Mouse (Mus musculus) intestine, postnatal 0 days (tissue): ENCODE data around the gene Slc37a3. TPM values are rescaled to one million over a fixed set of nuclear protein-coding genes. Genes with fewer than 3 reads are reported as not detected.

Experiments
- ATAC-seq: fragments of 200-750 bp; cut with Nextera tagmentation; 2 replicates; pipeline ENCODE4 v1.8.0; 2017; ENCODE audit warnings: mild to moderate bottlenecking, moderate TSS enrichment, moderate library complexity
- H3K27ac ChIP-seq: fragments of 300-500 bp; sonication (generic); 2 replicates; pipeline ENCODE4 v1.5.1; 2014; ENCODE audit warnings: mild to moderate bottlenecking, low read depth, low read length, moderate library complexity
- H3K27me3 ChIP-seq: fragments of 300-500 bp; sonication (generic); replicated peaks from 2 replicates; pipeline ENCODE4 v1.6.1; 2014; ENCODE audit warnings: low read length, mixed read lengths; ENCODE audit not compliant: control insufficient read depth, insufficient read depth
- H3K36me3 ChIP-seq: fragments of 300-500 bp; sonication (generic); 2 replicates; pipeline ENCODE4 v1.6.1; 2014; ENCODE audit warnings: mild to moderate bottlenecking, moderate library complexity; ENCODE audit not compliant: control insufficient read depth, insufficient read depth
- H3K4me1 ChIP-seq: fragments of 300-500 bp; sonication (generic); replicated peaks from 2 replicates; pipeline ENCODE4 v1.6.1; 2014; ENCODE audit warnings: antibody characterized with exemption, low read length, mixed read lengths; ENCODE audit not compliant: control insufficient read depth, insufficient read depth
- H3K4me2 ChIP-seq: fragments of 300-500 bp; sonication (generic); replicated peaks from 2 replicates; pipeline ENCODE4 v1.6.1; 2014; ENCODE audit warnings: low read depth, mild to moderate bottlenecking, moderate library complexity
- H3K4me3 ChIP-seq: fragments of 300-500 bp; sonication (generic); 2 replicates; pipeline ENCODE4 v1.5.1; 2014; ENCODE audit warnings: low read depth, low read length
- H3K9ac ChIP-seq: fragments of 300-500 bp; sonication (generic); 2 replicates; pipeline ENCODE4 v1.6.1; 2014; ENCODE audit warnings: mild to moderate bottlenecking, low read depth, low read length
- H3K9me3 ChIP-seq: fragments of 300-500 bp; sonication (generic); 2 replicates; pipeline ENCODE4 v1.6.1; 2016; ENCODE audit warnings: mixed run types; ENCODE audit not compliant: control insufficient read depth
- CTCF ChIP-seq: sonication (generic); IDR thresholded peaks from 2 replicates; pipeline ENCODE4 v1.5.1; 2016; ENCODE audit warnings: low read depth, mild to moderate bottlenecking, control low read depth, antibody characterized with exemption, moderate library complexity
- WGBS: fragments of 180-500 bp; shearing (Covaris S2); extraction: QIAGEN DNeasy Blood & Tissue Kit; methylation state at CpG from one replicate; pipeline ENCODE4 v1.1.7; 2014; 5-methylcytosine and 5-hydroxymethylcytosine counted together
- polyA plus RNA-seq: library from polyadenylated mRNA; unstranded; fragments of >200 nt; fragmentation: Nextera tagmentation; extraction: Ambion mirVana; gene quantifications from 2 replicates; pipeline ENCODE4 v1.2.1, GENCODE M21; 2015

Slc37a3 gene
- polyA plus RNA-seq, 1 experiment from 2014 or later = 36.1 TPM

- Histone ChIP-seq H3K9ac (no peak overlapping the region), H3K9me3 (no peaks in the 10 kb centered on the region), H3K4me2 (no peak overlapping the region), H3K27me3 (no peaks in the 10 kb centered on the region), H3K36me3 (no peaks in the 10 kb centered on the region), H3K27ac (no peak overlapping the region), H3K4me1 (no peaks in the 10 kb centered on the region), H3K4me3 (no peak overlapping the region)
- no peak for TF ChIP-seq CTCF
- ATAC-seq = no peak
- WGBS = 63% methylated on average over 6 of the region's 6 CpGs
Observed at GRCm38 (mm10) chr6:39304371-39304874, 73.1 kb downstream of the Slc37a3 start.

GRCm38 (mm10) chr6:39301484-39301883, 76.0 kb downstream of the Slc37a3 start:
- no peak for TF ChIP-seq CTCF
- Histone ChIP-seq H3K9me3 (no peaks in the 10 kb centered on the region), H3K4me1 (no peaks in the 10 kb centered on the region), H3K9ac (no peak overlapping the region), H3K4me2 (no peak overlapping the region), H3K36me3 (no peaks in the 10 kb centered on the region), H3K27me3 (no peaks in the 10 kb centered on the region), H3K4me3 (no peak overlapping the region), H3K27ac (no peak overlapping the region)
- ATAC-seq = 0 out of 2 replicates have a peak, but pooled peaks have one; percentile 56
- WGBS = 81% methylated on average over 3 of the region's 3 CpGs

GRCm38 (mm10) chr6:39297079-39297478, 80.4 kb downstream of the Slc37a3 start:
- no peak overlapping the region for H3K9ac ChIP-seq
- H3K4me3 ChIP-seq = no peak overlapping the region
- H3K4me2 ChIP-seq = no peak overlapping the region
- 83% methylated on average over 6 of the region's 6 CpGs for WGBS
- no peak overlapping the region for H3K27ac ChIP-seq
- TF ChIP-seq CTCF = no peak
- H3K27me3 ChIP-seq = no peaks in the 10 kb centered on the region
- no peaks in the 10 kb centered on the region for H3K9me3 ChIP-seq
- no peak for ATAC-seq
- H3K36me3 ChIP-seq = no peaks in the 10 kb centered on the region
- no peaks in the 10 kb centered on the region for H3K4me1 ChIP-seq

GRCm38 (mm10) chr6:39296474-39296873, 81.0 kb downstream of the Slc37a3 start:
- H3K27me3 ChIP-seq = no peaks in the 10 kb centered on the region
- H3K4me1 ChIP-seq = no peaks in the 10 kb centered on the region
- no peak overlapping the region for H3K9ac ChIP-seq
- WGBS = 79% methylated on average over 4 of the region's 4 CpGs
- H3K27ac ChIP-seq = no peak overlapping the region
- TF ChIP-seq CTCF = peak; percentile 58
- H3K9me3 ChIP-seq = no peaks in the 10 kb centered on the region
- peak overlapping the region; percentile 40; the same call in 1 of the 2 replicates for H3K4me2 ChIP-seq
- H3K4me3 ChIP-seq = no peak overlapping the region
- H3K36me3 ChIP-seq = no peaks in the 10 kb centered on the region
- no peak for ATAC-seq

- Histone ChIP-seq H3K4me1 (no peaks in the 10 kb centered on the region), H3K4me3 (no peak overlapping the region), H3K36me3 (no peaks in the 10 kb centered on the region), H3K27me3 (no peaks in the 10 kb centered on the region), H3K9me3 (no peaks in the 10 kb centered on the region), H3K4me2 (peak overlapping the region; percentile 40), H3K9ac (no peak overlapping the region), H3K27ac (0 out of 2 replicates have a peak overlapping the region, but pooled peaks have one; percentile 11)
- ATAC-seq = no peak
- no peak for TF ChIP-seq CTCF
- 32% methylated on average over 14 of the region's 14 CpGs for WGBS
Observed at GRCm38 (mm10) chr6:39295727-39296411, 81.6 kb downstream of the Slc37a3 start.

- no peak overlapping the region for H3K4me3 ChIP-seq
- H3K27ac ChIP-seq = no peak overlapping the region
- H3K27me3 ChIP-seq = no peaks in the 10 kb centered on the region
- H3K36me3 ChIP-seq = no peaks in the 10 kb centered on the region
- WGBS = 57% methylated on average over 7 of the region's 7 CpGs
- H3K4me2 ChIP-seq = no peak overlapping the region
- no peak for ATAC-seq
- no peaks in the 10 kb centered on the region for H3K9me3 ChIP-seq
- TF ChIP-seq CTCF = no peak
- peaks cover 3% of the 10 kb centered on the region; the same call in 1 of the 2 replicates for H3K4me1 ChIP-seq
- no peak overlapping the region for H3K9ac ChIP-seq
Observed at GRCm38 (mm10) chr6:39289721-39290120, 87.8 kb downstream of the Slc37a3 start.
